Mouse (Mus musculus): ENCODE data around the gene Uncx. TPM values are rescaled to one million over a fixed set of nuclear protein-coding genes. Genes with fewer than 3 reads are reported as not detected.

Uncx gene
- polyA plus RNA-seq, 1 experiment from 2014 or later = 43.3 TPM

- Histone ChIP-seq H3K9ac (0 out of 2 replicates have a peak overlapping the region, but pooled peaks have one; percentile 32), H3K9me3 (no peaks in the 10 kb centered on the region), H3K27ac (replicated peaks) (no peak overlapping the region; the same call in 1 of the 2 replicates), H3K27me3 (peaks cover 59% of the 10 kb centered on the region), H3K4me2 (peak overlapping the region; percentile 4; the same call in 1 of the 2 replicates), H3K4me3 (no peak overlapping the region), H3K36me3 (no peaks in the 10 kb centered on the region), H3K4me1 (replicated peaks) (peaks cover 38% of the 10 kb centered on the region)
- no peak for ATAC-seq (ENCODE audit: low read depth)
- WGBS = 7% methylated on average over 21 of the region's 21 CpGs
Measured at GRCm38 (mm10) chr5:139593746-139594145, 50.5 kb downstream of the Uncx start.

- Histone ChIP-seq H3K27me3 (peaks cover 70% of the 10 kb centered on the region), H3K4me1 (replicated peaks) (peaks cover 51% of the 10 kb centered on the region), H3K4me3 (no peak overlapping the region), H3K9me3 (no peaks in the 10 kb centered on the region), H3K4me2 (no peak overlapping the region), H3K36me3 (no peaks in the 10 kb centered on the region), H3K9ac (peak overlapping the region; percentile 31), H3K27ac (replicated peaks) (peak overlapping the region; percentile 19; the same call in 1 of the 2 replicates)
- ATAC-seq (ENCODE audit: low read depth) = no peak
- 56% methylated on average over 14 of the region's 14 CpGs for WGBS
Measured at GRCm38 (mm10) chr5:139595001-139595400, 51.7 kb downstream of the Uncx start.

Other genes starting within 250 kb of the Uncx start
- gene Adap1, start 217.9 kb upstream of the Uncx start, polyA plus RNA-seq (2015; fragmentation: Nextera tagmentation; extraction: Ambion mirVana) = 51.5 and 66.3 TPM in 2 replicates
- gene Cox19, start 192.1 kb upstream of the Uncx start, polyA plus RNA-seq (2015; fragmentation: Nextera tagmentation; extraction: Ambion mirVana) = 113 and 120 TPM in 2 replicates
- gene Cyp2w1, start 190.9 kb upstream of the Uncx start, polyA plus RNA-seq (2015; fragmentation: Nextera tagmentation; extraction: Ambion mirVana) = not detected in 2 replicates
- 1.8 and 1.9 TPM in 2 replicates for gene Gpr146, start 165.8 kb upstream of the Uncx start, polyA plus RNA-seq (2015; fragmentation: Nextera tagmentation; extraction: Ambion mirVana)
- 0.38 and 0.39 TPM in 2 replicates for gene C130050O18Rik, start 138.2 kb upstream of the Uncx start, polyA plus RNA-seq (2015; fragmentation: Nextera tagmentation; extraction: Ambion mirVana)
- gene Gper1, start 120.3 kb upstream of the Uncx start, polyA plus RNA-seq (2015; fragmentation: Nextera tagmentation; extraction: Ambion mirVana) = 8.5 and 9.9 TPM in 2 replicates
- 14.9 and 15.1 TPM in 2 replicates for gene 3110082I17Rik, start 83.0 kb upstream of the Uncx start, polyA plus RNA-seq (2015; fragmentation: Nextera tagmentation; extraction: Ambion mirVana)
- gene Zfand2a, start 58.9 kb upstream of the Uncx start, polyA plus RNA-seq (2015; fragmentation: Nextera tagmentation; extraction: Ambion mirVana) = 16.0 and 18.0 TPM in 2 replicates
- gene Micall2, start 192.8 kb downstream of the Uncx start, polyA plus RNA-seq (2015; fragmentation: Nextera tagmentation; extraction: Ambion mirVana) = 6.2 and 6.3 TPM in 2 replicates
- gene Ints1, start 232.2 kb downstream of the Uncx start, polyA plus RNA-seq (2015; fragmentation: Nextera tagmentation; extraction: Ambion mirVana) = 24.3 and 27.1 TPM in 2 replicates
- 11.7 and 12.1 TPM in 2 replicates for gene Mafk, start 248.0 kb downstream of the Uncx start, polyA plus RNA-seq (2015; fragmentation: Nextera tagmentation; extraction: Ambion mirVana)

Data from neural tube, embryonic 13.5 days (tissue).